Mouse (Mus musculus) midbrain, embryonic 10.5 days (tissue): ENCODE measurements at regions not wholly inside any gene's neighbourhood (a gene's known extent, or its start where the extent isn't known, plus 50 kb on each side); places are given as distances from the start of the nearest gene placed in this dataset.

Source experiments
- DNase-seq: peaks from one replicate; pipeline ENCODE4 v3.0.0-alpha.2; 2017; ENCODE audit warnings: low spot score
- H3K27ac ChIP-seq: fragments of 300-500 bp; sonication (generic); replicated peaks from 2 replicates; pipeline ENCODE4 v1.5.1; 2016; ENCODE audit warnings: mild to moderate bottlenecking
- H3K27me3 ChIP-seq: fragments of 300-500 bp; sonication (generic); 2 replicates; pipeline ENCODE4 v1.6.1; 2016; ENCODE audit warnings: low read depth, mild to moderate bottlenecking; ENCODE audit not compliant: poor library complexity, severe bottlenecking
- H3K36me3 ChIP-seq: fragments of 300-500 bp; sonication (generic); 2 replicates; pipeline ENCODE4 v1.6.1; 2016; ENCODE audit warnings: mild to moderate bottlenecking, moderate library complexity
- H3K4me1 ChIP-seq: fragments of 300-500 bp; sonication (generic); 2 replicates; pipeline ENCODE4 v1.6.1; 2016
- H3K4me3 ChIP-seq: fragments of 300-500 bp; sonication (generic); 2 replicates; pipeline ENCODE4 v1.5.1; 2016; ENCODE audit warnings: mild to moderate bottlenecking, moderate library complexity
- H3K9me3 ChIP-seq: fragments of 300-500 bp; sonication (generic); replicated peaks from 2 replicates; pipeline ENCODE4 v1.6.1; 2016; ENCODE audit warnings: mild to moderate bottlenecking
- WGBS: fragments of 180-500 bp; shearing (Covaris S2); methylation state at CpG from one replicate; pipeline ENCODE4 v1.1.7; 2016; 5-methylcytosine and 5-hydroxymethylcytosine counted together

GRCm38 (mm10) chr5:45103763-45104428 lies 304.4 kb upstream of the Ldb2 start:
- Histone ChIP-seq H3K27me3 (no peaks in the 10 kb centered on the region), H3K4me3 (no peak overlapping the region), H3K27ac (no peak overlapping the region), H3K9me3 (no peaks in the 10 kb centered on the region), H3K4me1 (peaks cover 3% of the 10 kb centered on the region), H3K36me3 (no peaks in the 10 kb centered on the region)
- DNase-seq, result no peak
- 82% methylated on average over 6 of the region's 6 CpGs for WGBS

GRCm38 (mm10) chr5:45102661-45103060 lies 303.2 kb upstream of the Ldb2 start:
- H3K27ac ChIP-seq, result 0 out of 2 replicates have a peak overlapping the region, but pooled peaks have one; percentile 6
- DNase-seq, result no peak

GRCm38 (mm10) chr5:45101777-45102176 lies 302.3 kb upstream of the Ldb2 start:
- Histone ChIP-seq H3K27me3 (no peaks in the 10 kb centered on the region), H3K4me1 (peaks cover 3% of the 10 kb centered on the region), H3K36me3 (no peaks in the 10 kb centered on the region), H3K4me3 (no peak overlapping the region), H3K27ac (no peak overlapping the region), H3K9me3 (no peaks in the 10 kb centered on the region)
- DNase-seq, result no peak
- 81% methylated on average over 4 of the region's 4 CpGs for WGBS

More at GRCm38 (mm10) chr5:45102661-45103060, 303.2 kb upstream of the Ldb2 start:
- Histone ChIP-seq H3K27me3 (no peaks in the 10 kb centered on the region), H3K9me3 (no peaks in the 10 kb centered on the region), H3K4me3 (no peak overlapping the region), H3K36me3 (no peaks in the 10 kb centered on the region), H3K4me1 (peaks cover 3% of the 10 kb centered on the region)
- 67% methylated on average over 3 of the region's 3 CpGs for WGBS

- no peaks in the 10 kb centered on the region for H3K9me3 ChIP-seq
- DNase-seq, result no peak
- H3K4me3 ChIP-seq, result no peak overlapping the region
- H3K36me3 ChIP-seq, result no peaks in the 10 kb centered on the region
- peaks cover 3% of the 10 kb centered on the region for H3K4me1 ChIP-seq
- H3K27me3 ChIP-seq, result no peaks in the 10 kb centered on the region
- H3K27ac ChIP-seq, result no peak overlapping the region
- 94% methylated on average over 2 of the region's 2 CpGs for WGBS
These were observed 299.6 kb upstream of the Ldb2 start for GRCm38 (mm10) chr5:45099082-45099481.

GRCm38 (mm10) chr5:45097941-45098340 lies 298.5 kb upstream of the Ldb2 start:
- Histone ChIP-seq H3K4me1 (peaks cover 3% of the 10 kb centered on the region), H3K27ac (no peak overlapping the region), H3K36me3 (no peaks in the 10 kb centered on the region), H3K27me3 (no peaks in the 10 kb centered on the region), H3K9me3 (no peaks in the 10 kb centered on the region), H3K4me3 (no peak overlapping the region)
- WGBS, result 90% methylated on average over 1 of the region's 1 CpGs
- no peak for DNase-seq

- WGBS, result 97% methylated on average over 1 of the region's 1 CpGs
- DNase-seq, result no peak
- H3K4me3 ChIP-seq, result no peak overlapping the region
- no peak overlapping the region for H3K27ac ChIP-seq
- H3K4me1 ChIP-seq, result no peaks in the 10 kb centered on the region
- no peaks in the 10 kb centered on the region for H3K36me3 ChIP-seq
- no peaks in the 10 kb centered on the region; the same call in 1 of the 2 replicates for H3K9me3 ChIP-seq
- H3K27me3 ChIP-seq, result no peaks in the 10 kb centered on the region
These were observed 285.3 kb upstream of the Ldb2 start for GRCm38 (mm10) chr5:45084741-45085140.

- Histone ChIP-seq H3K9me3 (no peaks in the 10 kb centered on the region), H3K27me3 (no peaks in the 10 kb centered on the region), H3K4me3 (no peak overlapping the region), H3K4me1 (no peaks in the 10 kb centered on the region), H3K27ac (no peak overlapping the region), H3K36me3 (no peaks in the 10 kb centered on the region)
- DNase-seq, result no peak
These were observed 283.1 kb upstream of the Ldb2 start for GRCm38 (mm10) chr5:45082601-45083000.

GRCm38 (mm10) chr5:45076347-45076890 lies 276.9 kb upstream of the Ldb2 start:
- Histone ChIP-seq H3K27me3 (no peaks in the 10 kb centered on the region), H3K9me3 (no peaks in the 10 kb centered on the region), H3K36me3 (no peaks in the 10 kb centered on the region), H3K4me3 (no peak overlapping the region), H3K27ac (no peak overlapping the region), H3K4me1 (no peaks in the 10 kb centered on the region)
- 92% methylated on average over 4 of the region's 4 CpGs for WGBS
- DNase-seq, result no peak

- H3K4me3 ChIP-seq, result no peak overlapping the region
- no peaks in the 10 kb centered on the region for H3K27me3 ChIP-seq
- no peak for DNase-seq
- H3K27ac ChIP-seq, result no peak overlapping the region
- H3K36me3 ChIP-seq, result no peaks in the 10 kb centered on the region
- H3K9me3 ChIP-seq, result no peaks in the 10 kb centered on the region
- no peaks in the 10 kb centered on the region for H3K4me1 ChIP-seq
These were observed 275.7 kb upstream of the Ldb2 start for GRCm38 (mm10) chr5:45075195-45075594.

GRCm38 (mm10) chr5:45072529-45072928 lies 273.0 kb upstream of the Ldb2 start:
- Histone ChIP-seq H3K4me3 (no peak overlapping the region), H3K27ac (no peak overlapping the region), H3K4me1 (no peaks in the 10 kb centered on the region), H3K27me3 (no peaks in the 10 kb centered on the region), H3K9me3 (no peaks in the 10 kb centered on the region), H3K36me3 (no peaks in the 10 kb centered on the region)
- DNase-seq, result no peak
- WGBS, result 88% methylated on average over 1 of the region's 1 CpGs

GRCm38 (mm10) chr5:45065917-45066699 lies 266.6 kb upstream of the Ldb2 start:
- WGBS, result 75% methylated on average over 8 of the region's 8 CpGs
- no peak overlapping the region for H3K27ac ChIP-seq

GRCm38 (mm10) chr5:45062567-45062966 lies 263.1 kb upstream of the Ldb2 start:
- 38% methylated on average over 2 of the region's 2 CpGs for WGBS
- no peaks in the 10 kb centered on the region for H3K27me3 ChIP-seq
- no peak for DNase-seq
- H3K4me1 ChIP-seq, result peaks cover 6% of the 10 kb centered on the region; the same call in 1 of the 2 replicates
- H3K9me3 ChIP-seq, result no peaks in the 10 kb centered on the region
- no peak overlapping the region for H3K4me3 ChIP-seq
- no peaks in the 10 kb centered on the region for H3K36me3 ChIP-seq
- 0 out of 2 replicates have a peak overlapping the region, but pooled peaks have one; percentile 23 for H3K27ac ChIP-seq

More at GRCm38 (mm10) chr5:45065917-45066699, 266.6 kb upstream of the Ldb2 start:
- DNase-seq, result no peak
- H3K27me3 ChIP-seq, result no peaks in the 10 kb centered on the region
- no peaks in the 10 kb centered on the region for H3K9me3 ChIP-seq
- peaks cover 6% of the 10 kb centered on the region; the same call in 1 of the 2 replicates for H3K4me1 ChIP-seq
- no peak overlapping the region for H3K4me3 ChIP-seq
- H3K36me3 ChIP-seq, result no peaks in the 10 kb centered on the region
